ENCODE assay signal across 9 mouse cellular contexts in the genomic region with DNA sequence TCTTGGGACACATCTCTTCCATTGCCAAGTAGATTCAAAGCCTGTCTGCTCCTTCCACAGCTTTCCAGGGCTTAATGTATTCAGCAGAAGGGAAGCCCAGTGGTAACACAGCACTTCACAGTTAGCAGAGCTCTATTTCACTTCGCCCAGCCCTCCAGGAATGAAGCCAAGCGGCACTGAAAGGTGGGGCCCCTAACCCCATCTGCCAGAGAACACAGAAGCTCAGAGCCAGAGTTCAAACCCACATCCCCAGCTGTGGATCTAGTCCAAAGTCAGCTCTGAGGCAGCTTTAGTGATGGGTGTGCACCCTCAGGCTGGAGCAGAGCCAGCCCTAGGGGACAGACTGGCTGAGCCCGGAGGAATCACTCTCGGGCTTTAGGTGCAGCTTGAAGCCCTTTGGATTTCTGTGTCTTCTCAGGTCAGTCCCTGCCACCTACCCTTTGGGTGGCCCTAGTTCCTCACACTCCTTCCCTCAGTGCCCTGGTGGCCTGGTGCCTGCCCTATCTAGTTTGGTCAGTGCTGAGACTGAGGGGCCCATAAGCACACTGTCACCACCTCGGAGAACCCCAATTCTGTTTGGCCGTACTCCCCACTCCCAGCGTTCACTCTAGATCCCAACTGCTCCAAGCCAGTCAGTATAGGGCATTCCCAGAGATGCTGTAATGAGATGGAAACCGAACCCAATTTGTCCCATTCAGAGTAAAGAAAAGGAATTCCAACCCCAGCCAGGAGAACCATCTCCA. TPM values are rescaled to one million over a fixed set of nuclear protein-coding genes. Genes with fewer than 3 reads are reported as not detected.
DNase-seq lines count a peak whose midpoint lies in the region; ATAC-seq and TF ChIP-seq lines count a peak whose summit lies in the region.
"Had no signal": no experiment of that assay in that cellular context is flagged by ENCODE, and none has a peak within 500 bp of the region (broad histone marks: within the 10 kb centered on the region; RNA-seq: fewer than 3 reads in every experiment).

No protein-coding gene starts in this region.

- H3K36me3 ChIP-seq in intestine, embryonic 16.5 days (ENCODE audit: control insufficient read depth, insufficient read depth, low read length) = no peaks in the 10 kb centered on the region

- no peaks in the 10 kb centered on the region for H3K27me3 ChIP-seq in intestine, embryonic 16.5 days (replicated peaks; ENCODE audit: control insufficient read depth, insufficient read depth, low read length)
- H3K27me3 ChIP-seq: Patski had no signal

- peak overlapping the region; percentile 75 for H3K27ac ChIP-seq in intestine, embryonic 16.5 days (ENCODE audit: low read length)

- DNase-seq in lung, adult 18-20 months = peak; percentile 67 to 69
- no peak for DNase-seq in lung, adult 2 months
- peak; percentile 42 to 52 for DNase-seq in gastrocnemius, postnatal 36 days
- DNase-seq in lung, postnatal 4 days = peak; percentile 56 to 76
- no peak for DNase-seq in urinary bladder, postnatal 4 days (ENCODE audit: low spot score in 2 of 2)
- DNase-seq in spleen, postnatal 36 days (ENCODE audit: low spot score in 2 of 2) = no peak
- no peak for DNase-seq in urinary bladder, postnatal 10 days (ENCODE audit: low spot score)

- peaks cover 22% of the 10 kb centered on the region for H3K4me1 ChIP-seq in lung, adult 2 months (ENCODE audit: control insufficient read depth, insufficient read depth, low read length)
- H3K4me1 ChIP-seq in intestine, embryonic 16.5 days (ENCODE audit: control insufficient read depth, insufficient read depth, low read length) = peaks cover 27% of the 10 kb centered on the region

- no peak overlapping the region for H3K4me3 ChIP-seq in lung, adult 2 months (replicated peaks; ENCODE audit: extremely low read depth, low read depth, low read length)
- no peak overlapping the region for H3K4me3 ChIP-seq in intestine, embryonic 16.5 days (ENCODE audit: low read length)

- intact Hi-C loops in gastrocnemius, postnatal 36 days (cut with DNase I) = no loop called here

- no peaks in the 10 kb centered on the region for H3K9me3 ChIP-seq in intestine, embryonic 16.5 days (ENCODE audit: control insufficient read depth, low read length)

- H3K9ac ChIP-seq in intestine, embryonic 16.5 days (ENCODE audit: low read depth, low read length) = no peak overlapping the region

- TF ChIP-seq CTCF in lung, adult 2 months (IDR thresholded peaks at IDR 0.05; ENCODE audit: insufficient read depth, low read length) = no peak

- TF ChIP-seq POLR2A in lung, adult 2 months (IDR thresholded peaks at IDR 0.05; ENCODE audit: borderline replicate concordance, extremely low read depth, low read depth, low read length) = no peak

- peak; percentile 36 for ATAC-seq in intestine, embryonic 16.5 days

- 53% methylated on average over 8 of the region's 8 CpGs for WGBS in lung, adult 2 months
- WGBS in intestine, embryonic 16.5 days = 70% methylated on average over 8 of the region's 8 CpGs

- no peak overlapping the region for H3K4me2 ChIP-seq in intestine, embryonic 16.5 days (ENCODE audit: low read depth, low read length)

RNA-seq across cellular contexts. Expression of gene Lrrc32, which starts 34.2 kb away (rescaled TPM):
- 38.4 and 49.3 TPM in 2 replicates for polyA plus RNA-seq in lung, adult 2 months (2012; rRNA removed)
- total RNA-seq in gastrocnemius, postnatal 36 days (2021) = 1 to 10 TPM; 3.7 to 5.8 TPM
- 11.3 and 13.7 TPM in 2 replicates for polyA plus RNA-seq in intestine, embryonic 16.5 days (2015; fragmentation: Nextera tagmentation; extraction: Ambion mirVana)

Comparison
In these comparisons a context has a peak if more than half of its experiments do, and no peak if none do; other contexts are left out.
1. DNase-seq: peak in lung, adult 18-20 months (2 of 2), gastrocnemius, postnatal 36 days (2 of 2) and lung, postnatal 4 days (2 of 2); none in lung, adult 2 months (single experiment), urinary bladder, postnatal 4 days (0 of 2), spleen, postnatal 36 days (0 of 2) and urinary bladder, postnatal 10 days (single experiment).